Mouse (Mus musculus): ENCODE results near the gene Fam118a. TPM values are rescaled to one million over a fixed set of nuclear protein-coding genes. Genes with fewer than 3 reads are reported as not detected.

Gene Fam118a
- total RNA-seq (2023), result 18.3 to 29.9 TPM (median 21.0 TPM) in 4 replicates

DNA sequence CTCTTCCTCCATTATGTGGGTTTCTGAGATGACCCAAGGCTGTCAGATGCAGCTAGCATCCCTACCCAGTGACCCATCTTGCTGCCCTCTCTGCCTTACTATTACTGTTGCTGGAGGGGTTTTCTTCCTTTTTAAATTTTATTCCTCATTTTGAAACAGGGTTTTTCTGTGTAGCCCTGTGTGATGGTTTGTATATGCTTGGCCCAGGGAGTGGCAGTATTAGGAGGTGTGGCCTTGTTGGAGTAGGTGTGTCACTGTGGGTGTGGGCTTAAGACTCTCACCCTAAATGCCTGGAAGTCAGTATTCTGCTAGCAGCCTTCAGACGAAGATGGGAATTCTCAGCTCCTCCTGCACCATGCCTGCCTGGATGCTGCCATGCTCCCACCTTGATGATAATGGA is at the start of gene Fam118a:
TSS of gene Fam118a (plus strand) at position 301 of the 400 bp plus-strand sequence.

DNA sequence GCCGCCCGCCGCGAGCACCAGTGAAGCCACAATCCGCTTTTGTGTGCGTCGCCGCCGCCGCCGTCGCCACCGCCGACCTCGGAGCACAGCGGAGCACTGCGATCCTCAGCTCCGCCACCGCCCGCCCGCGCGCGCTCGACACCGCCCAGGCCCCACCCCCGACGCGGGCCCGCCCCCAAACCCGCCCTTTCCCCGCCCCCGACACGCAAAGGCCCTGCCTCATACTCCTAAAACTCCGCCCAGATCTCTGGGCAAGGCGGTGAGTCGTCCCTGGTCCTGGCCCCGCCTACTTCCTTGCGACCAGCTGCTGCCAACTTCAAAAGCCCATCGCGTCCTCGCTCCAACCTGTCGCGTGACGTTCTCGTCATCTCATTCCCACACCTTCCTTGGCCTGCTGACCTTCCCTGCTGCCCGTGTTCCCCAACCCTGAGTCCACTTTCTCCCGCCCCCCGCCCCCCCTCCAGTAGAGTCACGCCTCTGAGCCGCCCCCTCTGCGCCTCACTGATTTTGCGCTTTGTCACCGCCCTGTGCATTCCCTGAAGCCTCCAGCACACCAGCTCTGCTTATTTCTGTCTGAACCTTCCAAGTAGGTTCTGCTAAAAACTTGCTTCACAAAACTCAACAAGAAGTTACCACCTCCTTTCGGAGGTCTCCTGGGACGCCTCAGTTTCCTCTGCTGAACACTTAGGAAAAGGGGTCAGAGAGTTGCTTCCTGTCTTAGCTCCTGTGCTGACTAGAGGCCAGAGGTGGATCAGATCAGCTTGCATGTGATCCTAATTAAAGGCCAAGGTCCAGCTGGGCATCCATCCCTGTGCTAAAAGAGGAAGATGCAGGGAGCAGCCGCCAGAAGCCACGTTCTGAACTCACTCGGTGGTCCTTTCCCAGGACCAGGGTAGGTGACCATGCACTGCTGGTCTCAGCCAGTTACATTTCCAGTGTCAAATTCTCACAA is 40.6 kb upstream of the Fam118a start, which contains the start of gene 5031439G07Rik:
TSS of gene 5031439G07Rik (minus strand) at position 678 of the 952 bp plus-strand sequence.

DNA sequence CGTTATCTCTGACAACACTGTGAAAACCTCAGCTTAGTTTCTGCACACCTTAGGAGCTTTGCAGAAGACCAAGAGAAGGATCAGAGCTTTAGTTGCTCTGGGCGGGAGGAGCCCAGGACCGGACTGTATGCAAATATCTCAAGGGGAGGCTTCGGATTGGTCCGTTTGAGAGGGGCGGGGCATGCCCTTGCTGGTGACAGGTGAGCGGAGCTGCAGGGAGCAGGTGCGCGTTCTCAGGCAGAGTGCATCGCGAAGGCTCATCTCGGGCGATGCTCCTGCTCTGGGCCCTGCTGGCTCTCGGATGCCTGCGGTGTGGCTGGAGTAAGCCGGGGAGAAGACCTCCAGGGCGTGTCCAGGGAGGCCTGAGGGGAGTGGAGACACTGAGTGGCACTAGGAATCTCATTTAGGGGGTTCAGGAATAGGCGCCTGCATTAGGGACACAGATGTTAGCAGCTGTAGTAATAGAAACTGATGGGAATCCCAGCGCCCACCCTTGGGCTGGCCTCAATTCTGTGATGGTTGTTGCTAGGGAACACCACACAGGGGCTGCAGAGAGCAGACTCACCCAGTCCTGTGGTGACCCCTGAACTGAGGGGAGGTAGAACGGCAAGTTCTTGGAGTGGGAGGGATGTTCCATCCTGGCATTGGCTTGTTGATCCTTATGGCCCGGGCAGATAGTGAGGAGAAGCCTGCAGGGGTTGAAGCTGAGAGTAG is 11.6 kb upstream of the Fam118a start, which contains the start of gene Upk3a:
TSS of gene Upk3a (plus strand) at position 191 of the 714 bp plus-strand sequence.

Other genes with a start within 250 kb of the Fam118a start
- gene Phf21b, start 172.9 kb upstream of the Fam118a start, total RNA-seq (2023), result 0.37 to 2.4 TPM (median 1.3 TPM) in 4 replicates
- 1.1 to 1.3 TPM (median 1.2 TPM) in 4 replicates for gene Gm29666, start 108.9 kb upstream of the Fam118a start, total RNA-seq (2023)
- gene Nup50, start 105.5 kb upstream of the Fam118a start, total RNA-seq (2023), result 48.0 to 58.6 TPM (median 52.4 TPM) in 4 replicates
- gene 5031439G07Rik, start 40.4 kb upstream of the Fam118a start, total RNA-seq (2023), result 66.6 to 79.8 TPM (median 76.6 TPM) in 4 replicates
- not detected in 4 replicates for gene Upk3a, start 11.8 kb upstream of the Fam118a start, total RNA-seq (2023)
- gene Smc1b, start 103.0 kb downstream of the Fam118a start, total RNA-seq (2023), result not detected in 4 replicates
- gene Ribc2, start 103.1 kb downstream of the Fam118a start, total RNA-seq (2023), result not detected in 4 replicates
- gene Fbln1, start 177.0 kb downstream of the Fam118a start, total RNA-seq (2023), result 0.14 to 0.25 TPM in 2 of 4 replicates, not detected in the others